9 mouse cellular contexts compared by ENCODE assay signal in the genomic region with DNA sequence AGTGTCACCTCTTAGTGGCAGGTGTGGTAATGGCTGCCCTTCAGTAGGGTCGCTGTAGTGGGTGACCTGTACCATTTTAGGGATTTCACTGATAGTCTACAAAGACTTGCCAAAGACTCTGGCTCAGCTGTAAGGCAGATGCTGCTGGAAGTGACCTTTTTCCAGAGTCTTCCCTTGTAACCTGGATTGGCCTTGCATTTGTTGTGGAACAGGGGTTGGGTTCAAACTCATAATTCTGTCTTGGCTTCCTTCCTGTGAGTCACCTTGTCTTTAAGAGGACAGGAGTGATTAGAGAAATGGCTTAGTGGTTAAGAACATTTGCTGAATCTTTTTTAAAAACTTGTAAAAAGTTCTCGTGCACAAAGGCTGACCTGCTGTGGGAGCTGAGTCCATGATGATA. TPM values are rescaled to one million over a fixed set of nuclear protein-coding genes. Genes with fewer than 3 reads are reported as not detected.
DNase-seq lines count a peak whose midpoint lies in the region; ATAC-seq lines count a peak whose summit lies in the region.
"Had no signal": no experiment of that assay in that cellular context is flagged by ENCODE, and none has a peak within 500 bp of the region (broad histone marks: within the 10 kb centered on the region; RNA-seq: fewer than 3 reads in every experiment).

No protein-coding gene starts in this region.

- H3K4me3 ChIP-seq in forebrain, embryonic 10.5 days, result peak overlapping the region; percentile 91
- H3K4me3 ChIP-seq in forebrain, embryonic 16.5 days (replicated peaks; ENCODE audit: low read length), result no peak overlapping the region
- H3K4me3 ChIP-seq in lung, embryonic 15.5 days, result no peak overlapping the region
- peak overlapping the region; percentile 80 for H3K4me3 ChIP-seq in intestine, embryonic 16.5 days (ENCODE audit: low read length)
- H3K4me3 ChIP-seq in neural tube, embryonic 15.5 days (replicated peaks), result no peak overlapping the region; the same call in 1 of the 2 replicates

- no peak overlapping the region for H3K4me2 ChIP-seq in forebrain, embryonic 16.5 days (ENCODE audit: low read length)
- H3K4me2 ChIP-seq in lung, embryonic 15.5 days, result peak overlapping the region; percentile 87
- H3K4me2 ChIP-seq in intestine, embryonic 16.5 days (ENCODE audit: low read depth, low read length), result peak overlapping the region; percentile 67
- H3K4me2 ChIP-seq in neural tube, embryonic 15.5 days, result peak overlapping the region; percentile 92

- no peak overlapping the region for H3K9ac ChIP-seq in forebrain, embryonic 16.5 days (replicated peaks; ENCODE audit: low read depth, low read length)
- 0 out of 2 replicates have a peak overlapping the region, but pooled peaks have one; percentile 93 for H3K9ac ChIP-seq in lung, embryonic 15.5 days
- H3K9ac ChIP-seq in intestine, embryonic 16.5 days (ENCODE audit: low read depth, low read length), result peak overlapping the region; percentile 94
- H3K9ac ChIP-seq in neural tube, embryonic 15.5 days (replicated peaks), result peak overlapping the region; percentile 75; the same call in 1 of the 2 replicates

- peaks cover 60% of the 10 kb centered on the region for H3K36me3 ChIP-seq in forebrain, embryonic 10.5 days (replicated peaks)
- H3K36me3 ChIP-seq in forebrain, embryonic 16.5 days (ENCODE audit: control insufficient read depth, insufficient read depth), result peaks cover 26% of the 10 kb centered on the region
- peaks cover 51% of the 10 kb centered on the region for H3K36me3 ChIP-seq in lung, embryonic 15.5 days
- H3K36me3 ChIP-seq in intestine, embryonic 16.5 days (ENCODE audit: control insufficient read depth, insufficient read depth, low read length), result peaks cover 23% of the 10 kb centered on the region
- peaks cover 54% of the 10 kb centered on the region for H3K36me3 ChIP-seq in neural tube, embryonic 15.5 days

- 89% methylated on average over 2 of the region's 2 CpGs for WGBS in forebrain, embryonic 10.5 days
- WGBS in forebrain, embryonic 16.5 days, result 91% methylated on average over 2 of the region's 2 CpGs
- 71% methylated on average over 2 of the region's 2 CpGs for WGBS in lung, embryonic 15.5 days
- WGBS in intestine, embryonic 16.5 days, result 80% methylated on average over 2 of the region's 2 CpGs
- WGBS in neural tube, embryonic 15.5 days, result 90% methylated on average over 2 of the region's 2 CpGs

- ATAC-seq in forebrain, embryonic 16.5 days, result no peak
- ATAC-seq in lung, embryonic 15.5 days (ENCODE audit: borderline replicate concordance, extremely low read depth, low FRiP score, low TSS enrichment), result no peak
- ATAC-seq in intestine, embryonic 16.5 days, result no peak
- ATAC-seq in neural tube, embryonic 15.5 days (ENCODE audit: low FRiP score), result no peak

- DNase-seq in forebrain, embryonic 10.5 days (ENCODE audit: extremely low spot score, low spot score), result no peak
- no peak for DNase-seq in lung, postnatal 10 days
- no peak for DNase-seq in right cerebral cortex, postnatal 14 days
- no peak for DNase-seq in embryo, embryonic 11 days
- DNase-seq: cerebellum, adult 2 months had no signal

- H3K4me1 ChIP-seq in forebrain, embryonic 10.5 days, result peaks cover 50% of the 10 kb centered on the region
- H3K4me1 ChIP-seq in forebrain, embryonic 16.5 days (replicated peaks; ENCODE audit: control insufficient read depth, insufficient read depth, low read length), result peaks cover 32% of the 10 kb centered on the region
- H3K4me1 ChIP-seq in lung, embryonic 15.5 days, result peaks cover 48% of the 10 kb centered on the region
- peaks cover 35% of the 10 kb centered on the region for H3K4me1 ChIP-seq in intestine, embryonic 16.5 days (ENCODE audit: control insufficient read depth, insufficient read depth, low read length)
- peaks cover 49% of the 10 kb centered on the region for H3K4me1 ChIP-seq in neural tube, embryonic 15.5 days

- H3K9me3 ChIP-seq in forebrain, embryonic 10.5 days, result no peaks in the 10 kb centered on the region
- no peaks in the 10 kb centered on the region for H3K9me3 ChIP-seq in forebrain, embryonic 16.5 days (ENCODE audit: control insufficient read depth, low read length)
- no peaks in the 10 kb centered on the region for H3K9me3 ChIP-seq in lung, embryonic 15.5 days
- no peaks in the 10 kb centered on the region for H3K9me3 ChIP-seq in intestine, embryonic 16.5 days (ENCODE audit: control insufficient read depth, low read length)
- H3K9me3 ChIP-seq in neural tube, embryonic 15.5 days (replicated peaks), result no peaks in the 10 kb centered on the region

- H3K27me3 ChIP-seq in forebrain, embryonic 10.5 days (ENCODE audit: poor library complexity, severe bottlenecking), result peaks cover 17% of the 10 kb centered on the region
- no peaks in the 10 kb centered on the region for H3K27me3 ChIP-seq in forebrain, embryonic 16.5 days (replicated peaks; ENCODE audit: control insufficient read depth, insufficient read depth, low read length)
- H3K27me3 ChIP-seq in lung, embryonic 15.5 days, result no peaks in the 10 kb centered on the region
- no peaks in the 10 kb centered on the region for H3K27me3 ChIP-seq in intestine, embryonic 16.5 days (replicated peaks; ENCODE audit: control insufficient read depth, insufficient read depth, low read length)
- H3K27me3 ChIP-seq in neural tube, embryonic 15.5 days (replicated peaks), result no peaks in the 10 kb centered on the region

- no peak overlapping the region for H3K27ac ChIP-seq in forebrain, embryonic 10.5 days
- no peak overlapping the region for H3K27ac ChIP-seq in forebrain, embryonic 16.5 days (ENCODE audit: low read length)
- H3K27ac ChIP-seq in lung, embryonic 15.5 days, result 0 out of 2 replicates have a peak overlapping the region, but pooled peaks have one; percentile 21
- peak overlapping the region; percentile 53 for H3K27ac ChIP-seq in intestine, embryonic 16.5 days (ENCODE audit: low read length)
- H3K27ac ChIP-seq in neural tube, embryonic 15.5 days (replicated peaks), result no peak overlapping the region

RNA-seq across cellular contexts. Expression of gene Cygb, which starts 19.3 kb away (rescaled TPM):
- polyA plus RNA-seq in forebrain, embryonic 10.5 days (2016; fragmentation: Nextera tagmentation; extraction: Ambion mirVana), result 2.5 and 2.9 TPM in 2 replicates
- polyA plus RNA-seq in forebrain, embryonic 16.5 days (2015; fragmentation: Nextera tagmentation; extraction: Ambion mirVana), result 16.6 TPM in 2 replicates
- 11.2 and 11.9 TPM in 2 replicates for polyA plus RNA-seq in lung, embryonic 15.5 days (2015; fragmentation: Nextera tagmentation; extraction: Ambion mirVana)
- polyA plus RNA-seq in intestine, embryonic 16.5 days (2015; fragmentation: Nextera tagmentation; extraction: Ambion mirVana), result 12.3 and 14.4 TPM in 2 replicates
- polyA plus RNA-seq in neural tube, embryonic 15.5 days (2015; fragmentation: Nextera tagmentation; extraction: Ambion mirVana), result 28.7 and 31.1 TPM in 2 replicates

RNA-seq across cellular contexts. Expression of gene Prcd, which starts 20.1 kb away (rescaled TPM):
- 0.62 and 1.1 TPM in 2 replicates for polyA plus RNA-seq in forebrain, embryonic 10.5 days (2016; fragmentation: Nextera tagmentation; extraction: Ambion mirVana)
- 2.9 and 3.2 TPM in 2 replicates for polyA plus RNA-seq in forebrain, embryonic 16.5 days (2015; fragmentation: Nextera tagmentation; extraction: Ambion mirVana)
- polyA plus RNA-seq in lung, embryonic 15.5 days (2015; fragmentation: Nextera tagmentation; extraction: Ambion mirVana), result 1.8 and 3.2 TPM in 2 replicates
- polyA plus RNA-seq in intestine, embryonic 16.5 days (2015; fragmentation: Nextera tagmentation; extraction: Ambion mirVana), result 1.4 and 1.9 TPM in 2 replicates
- polyA plus RNA-seq in neural tube, embryonic 15.5 days (2015; fragmentation: Nextera tagmentation; extraction: Ambion mirVana), result 3.1 and 3.4 TPM in 2 replicates

RNA-seq across cellular contexts. Expression of gene Rhbdf2, which starts 46.6 kb away (rescaled TPM):
- polyA plus RNA-seq in forebrain, embryonic 10.5 days (2016; fragmentation: Nextera tagmentation; extraction: Ambion mirVana), result 3.5 and 4.0 TPM in 2 replicates
- 1.0 and 1.5 TPM in 2 replicates for polyA plus RNA-seq in forebrain, embryonic 16.5 days (2015; fragmentation: Nextera tagmentation; extraction: Ambion mirVana)
- 12.5 and 13.5 TPM in 2 replicates for polyA plus RNA-seq in lung, embryonic 15.5 days (2015; fragmentation: Nextera tagmentation; extraction: Ambion mirVana)
- polyA plus RNA-seq in intestine, embryonic 16.5 days (2015; fragmentation: Nextera tagmentation; extraction: Ambion mirVana), result 10.8 and 11.9 TPM in 2 replicates
- polyA plus RNA-seq in neural tube, embryonic 15.5 days (2015; fragmentation: Nextera tagmentation; extraction: Ambion mirVana), result 1.4 and 4.0 TPM in 2 replicates

Comparison
In these comparisons a context has a peak if more than half of its experiments do, and no peak if none do; other contexts are left out.
1. H3K4me3 ChIP-seq: peak in forebrain, embryonic 10.5 days (single experiment) and intestine, embryonic 16.5 days (single experiment); none in forebrain, embryonic 16.5 days (single experiment), lung, embryonic 15.5 days (single experiment) and neural tube, embryonic 15.5 days (single experiment).
2. H3K27ac ChIP-seq: peak in lung, embryonic 15.5 days (single experiment) and intestine, embryonic 16.5 days (single experiment); none in forebrain, embryonic 10.5 days (single experiment), forebrain, embryonic 16.5 days (single experiment) and neural tube, embryonic 15.5 days (single experiment).